Mouse (Mus musculus) left cerebral cortex, adult 9 months (tissue): ENCODE measurements at regions not wholly inside any gene's neighbourhood (a gene's known extent, or its start where the extent isn't known, plus 50 kb on each side); places are given as distances from the start of the nearest gene placed in this dataset.
A peak's percentile ranks its signal among the peaks of the same experiment; 100 is the strongest.

Experiments
- DNase-seq, 2 experiments: peaks; one replicate each; pipeline ENCODE4 v3.0.0; 2022; ENCODE audit warnings: low spot score in 2 of 2

DNA sequence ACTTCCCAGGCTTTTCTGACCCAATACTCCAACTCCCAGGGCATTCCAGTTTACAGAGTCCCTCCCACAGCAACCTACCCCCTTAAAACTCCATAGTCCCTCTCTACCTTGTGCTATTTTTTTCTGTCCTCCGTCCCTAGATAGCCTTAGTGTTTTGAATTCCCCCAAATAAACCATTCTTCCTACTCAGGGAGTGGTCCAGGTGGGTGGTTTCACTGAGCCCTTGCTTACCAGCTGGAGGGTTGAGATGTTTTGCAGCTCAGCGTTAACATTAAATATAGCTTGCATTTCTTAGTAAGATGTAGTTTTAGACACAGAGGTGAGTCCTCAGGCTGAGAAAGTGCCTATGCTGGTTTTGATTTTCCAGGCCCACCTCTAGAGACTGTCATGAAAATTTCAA, 313.0 kb downstream of the Bmper start:
- DNase-seq, result peak in 1 of 2 experiments; percentile 15

DNA sequence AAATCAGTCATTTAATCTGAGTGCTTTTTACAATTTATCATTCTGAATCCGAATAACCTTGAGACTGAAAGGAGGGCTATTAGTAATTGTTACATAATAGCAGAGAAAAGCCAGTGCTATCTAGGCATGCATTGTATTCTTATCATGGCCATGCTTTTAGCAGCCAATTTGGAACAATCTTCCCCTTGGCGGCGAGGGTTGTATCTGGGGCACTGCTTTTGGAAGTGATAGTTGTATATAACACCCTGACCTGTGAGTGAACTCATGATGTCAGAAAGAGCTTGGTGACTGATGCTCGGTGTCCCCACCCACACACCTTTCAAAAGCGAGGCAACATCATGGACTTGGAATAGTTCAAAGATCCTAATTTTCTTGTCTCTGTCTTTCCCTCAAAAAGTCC, 315.2 kb downstream of the Bmper start:
- DNase-seq, result no peak

DNA sequence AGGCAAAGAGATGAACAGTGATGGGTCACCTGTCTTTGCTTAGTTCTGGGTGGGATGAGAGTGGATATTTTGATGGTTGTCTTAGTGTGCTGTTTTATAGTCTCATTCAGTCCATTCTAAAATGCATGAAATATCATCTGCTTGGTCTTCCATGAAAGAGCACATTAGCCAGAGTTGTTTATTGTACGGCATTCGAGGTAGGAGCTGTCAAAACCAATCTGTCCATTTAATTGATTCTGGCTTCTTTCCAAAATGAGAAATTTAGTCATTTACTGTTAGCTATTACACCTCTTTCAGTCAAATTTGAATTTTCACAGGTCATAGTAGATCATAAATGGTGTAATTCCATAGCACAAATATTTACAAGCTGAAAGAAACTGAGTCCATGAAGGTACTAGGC, 328.8 kb downstream of the Bmper start:
- DNase-seq, result no peak

DNA sequence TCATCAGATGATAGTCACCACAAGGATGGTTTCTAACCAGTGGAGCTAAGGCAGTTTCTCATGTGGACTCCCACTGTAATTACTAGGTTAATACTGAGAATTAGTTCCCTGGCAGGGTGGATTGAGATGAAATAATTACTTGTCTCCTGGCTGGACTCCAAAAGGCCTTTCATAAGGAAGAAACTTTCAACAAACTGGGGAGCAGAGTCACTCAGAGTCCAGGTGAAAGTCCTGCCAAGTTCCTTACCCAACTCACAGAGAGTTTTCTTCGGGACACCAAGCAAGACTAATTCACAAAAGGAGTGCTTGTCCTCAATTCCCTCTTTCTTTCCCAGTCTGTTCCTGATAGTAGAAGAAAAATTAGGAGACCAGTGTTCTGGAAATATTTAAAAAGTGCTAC, 330.9 kb downstream of the Bmper start:
- no peak for DNase-seq

DNA sequence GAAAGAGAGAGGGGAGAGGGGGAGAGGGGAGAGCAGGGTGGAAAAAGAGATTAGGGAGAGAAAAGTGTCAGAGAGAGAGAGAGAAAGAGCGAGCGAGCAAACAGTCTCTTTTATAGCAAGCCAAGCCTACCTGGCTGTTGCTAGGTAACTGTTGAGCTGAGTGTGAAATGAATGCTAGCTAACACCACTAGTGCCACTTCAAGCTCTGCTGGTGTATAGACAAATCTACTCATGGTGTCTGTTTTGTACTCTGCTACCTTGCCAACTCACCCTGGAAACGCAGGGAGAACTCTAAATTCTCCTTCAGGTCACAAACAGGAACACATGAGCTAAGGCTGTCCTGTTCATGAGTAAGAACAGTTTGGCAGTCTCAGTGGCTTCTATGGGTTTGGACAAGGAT, 334.7 kb downstream of the Bmper start:
- no peak for DNase-seq

DNA sequence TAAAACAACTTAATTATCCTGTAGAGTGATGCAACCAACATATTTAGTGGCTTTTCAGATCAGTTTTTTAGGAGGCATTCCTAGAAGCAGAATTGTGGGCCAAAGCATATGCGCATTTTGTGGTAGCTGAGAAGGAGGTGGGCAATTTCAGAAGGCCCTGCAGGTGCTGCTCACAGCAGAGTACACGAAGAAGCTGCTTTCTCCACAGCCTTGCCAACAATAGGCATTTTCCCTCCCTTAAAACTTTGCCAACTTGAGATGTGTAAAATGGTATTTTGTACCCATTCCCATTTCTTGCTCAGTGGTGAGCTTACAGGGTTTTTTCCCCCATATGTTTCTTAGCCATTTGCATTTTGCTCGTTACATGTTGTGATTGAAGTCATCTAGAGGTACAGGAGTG, 339.0 kb downstream of the Bmper start:
- no peak for DNase-seq

DNA sequence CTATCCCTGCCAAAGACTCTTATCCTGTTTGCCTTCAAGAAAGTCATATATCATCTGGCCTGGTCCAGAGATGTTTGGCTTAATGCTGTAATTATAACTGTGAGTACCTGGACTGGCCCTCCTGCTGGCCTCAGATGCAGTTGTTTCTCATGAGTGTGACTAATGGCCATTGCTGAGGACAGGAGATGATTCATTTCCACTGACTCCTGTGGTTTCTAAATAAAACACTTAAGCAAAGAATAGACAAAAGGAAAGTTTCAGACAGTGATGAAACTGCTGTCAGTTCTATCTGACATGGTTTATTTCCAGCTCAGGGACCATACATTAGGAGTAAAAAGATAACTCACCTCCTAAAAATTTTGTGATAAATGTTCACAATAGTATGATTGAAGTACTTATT, 344.2 kb downstream of the Bmper start:
- no peak for DNase-seq

DNA sequence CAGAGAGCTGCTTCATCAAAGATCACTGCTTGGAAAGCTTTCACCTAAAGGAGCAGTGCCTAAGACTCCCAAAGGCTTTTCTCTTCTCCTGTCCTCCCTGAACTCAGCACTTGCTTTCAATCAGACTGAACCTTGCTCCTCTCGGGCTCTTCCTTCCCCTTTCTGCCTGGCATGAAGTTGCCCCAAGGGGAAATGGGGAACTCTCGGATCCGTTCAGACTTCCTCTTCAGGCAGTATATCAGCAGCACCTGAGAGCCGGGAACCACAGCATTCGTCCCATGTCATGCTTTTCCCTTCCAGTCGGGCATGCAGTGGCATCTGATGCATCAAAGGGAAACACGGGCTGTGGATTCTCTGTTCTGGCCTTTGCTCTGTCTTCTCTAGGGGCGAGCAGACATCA, 347.3 kb downstream of the Bmper start:
- DNase-seq, result no peak

DNA sequence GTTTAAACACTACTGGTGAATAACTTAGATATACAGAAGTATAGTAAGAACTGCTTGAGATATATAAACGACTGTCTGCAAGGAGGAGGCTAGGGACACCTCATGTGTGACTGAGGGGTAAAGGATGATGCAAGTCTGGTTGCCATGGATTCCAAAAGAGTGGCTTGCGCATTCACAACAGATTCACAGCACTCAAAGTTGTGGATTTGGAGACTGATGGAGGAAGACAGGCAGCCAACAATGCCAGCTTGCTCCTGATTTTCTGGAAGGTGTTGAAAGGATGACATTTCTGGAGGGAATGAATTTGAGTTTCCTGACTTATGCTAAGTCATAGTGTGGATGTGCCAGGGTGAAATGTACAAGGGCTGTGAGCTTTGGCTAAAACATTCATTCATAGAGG, 353.4 kb downstream of the Bmper start:
- DNase-seq, result no peak

DNA sequence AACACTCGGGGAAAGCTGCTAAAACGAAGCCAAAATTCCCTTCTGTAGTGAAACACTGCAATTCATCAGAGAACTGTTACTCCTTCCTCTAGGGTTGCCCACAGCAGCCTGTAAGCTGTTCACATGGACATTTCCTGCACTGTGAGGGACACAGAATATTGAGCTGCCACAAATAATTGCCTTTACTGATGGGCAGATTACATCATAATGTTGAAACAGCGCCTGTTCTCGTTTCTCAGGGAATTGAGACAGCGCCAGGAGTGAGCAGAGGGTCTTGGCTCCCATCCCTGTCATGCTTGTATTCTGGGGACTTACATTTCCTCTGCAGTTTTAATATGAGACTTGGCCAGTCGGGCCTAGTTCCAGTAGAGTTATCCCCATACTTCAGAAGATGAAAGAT, 357.3 kb downstream of the Bmper start:
- DNase-seq, result no peak

DNA sequence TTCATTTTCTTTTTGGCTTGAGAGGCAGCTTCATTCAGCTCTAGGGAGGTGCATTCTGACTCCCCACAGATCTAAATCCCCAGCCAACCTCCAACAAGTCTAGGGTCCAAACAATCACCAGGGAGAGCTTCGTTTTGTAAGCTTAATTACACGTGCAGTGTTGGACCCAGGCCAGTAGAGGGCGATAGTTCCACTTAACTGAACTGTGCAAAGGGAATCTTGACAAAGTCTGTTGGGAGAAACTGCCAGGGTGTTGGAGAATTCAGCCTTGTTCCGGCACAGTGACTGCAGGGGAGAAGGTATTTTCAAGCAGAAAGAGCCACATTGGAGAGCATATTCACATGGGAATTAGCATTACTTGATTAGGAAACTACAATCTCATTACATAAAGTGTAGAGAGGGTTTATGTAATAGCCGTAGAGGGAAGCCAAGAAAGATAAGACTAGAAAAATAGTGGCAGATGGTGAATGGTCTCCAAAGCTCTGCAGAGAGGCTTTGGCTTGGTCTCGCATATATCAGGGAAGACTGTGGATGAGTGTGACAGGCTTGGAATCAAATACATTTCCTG, 358.2 kb downstream of the Bmper start:
- peak; percentile 71 to 90 for DNase-seq

DNA sequence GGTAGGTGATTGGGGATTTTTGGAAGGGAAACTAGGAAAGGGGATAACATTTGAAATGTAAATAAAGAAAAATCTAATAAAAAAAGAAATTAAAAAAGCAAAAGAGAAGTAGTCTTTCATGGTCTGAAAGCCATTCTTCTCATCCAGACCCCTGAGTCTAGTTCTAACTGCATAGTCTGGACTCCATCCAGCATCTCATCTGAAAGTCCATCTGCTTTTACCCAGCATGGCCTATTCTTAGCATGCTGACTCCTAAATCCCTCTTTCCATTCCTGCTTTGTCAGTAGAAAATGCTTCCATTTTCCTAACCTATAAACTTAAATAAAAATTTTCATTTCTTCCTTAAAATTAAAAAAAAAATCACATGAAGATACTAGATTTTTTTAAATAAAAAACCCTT, 361.7 kb downstream of the Bmper start:
- no peak for DNase-seq

DNA sequence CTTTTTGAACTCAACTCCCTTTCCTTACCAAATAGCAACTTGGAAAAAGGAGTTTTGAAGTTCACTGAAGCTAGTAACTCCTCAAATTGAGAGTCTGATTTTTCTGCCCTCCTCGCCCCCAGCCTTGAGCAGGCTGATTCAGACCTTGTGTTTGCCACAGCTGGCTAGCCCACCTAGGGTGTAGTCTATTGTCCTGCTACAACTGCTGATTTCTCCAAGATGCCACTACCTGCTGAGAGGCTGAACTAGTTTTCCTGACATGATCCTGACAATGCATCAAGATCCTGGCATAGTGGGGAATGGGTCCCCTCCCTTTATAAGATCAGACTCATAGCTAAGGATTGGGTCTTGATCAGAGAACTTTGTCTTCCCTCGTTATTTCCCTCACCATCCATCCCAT, 366.1 kb downstream of the Bmper start:
- no peak for DNase-seq

DNA sequence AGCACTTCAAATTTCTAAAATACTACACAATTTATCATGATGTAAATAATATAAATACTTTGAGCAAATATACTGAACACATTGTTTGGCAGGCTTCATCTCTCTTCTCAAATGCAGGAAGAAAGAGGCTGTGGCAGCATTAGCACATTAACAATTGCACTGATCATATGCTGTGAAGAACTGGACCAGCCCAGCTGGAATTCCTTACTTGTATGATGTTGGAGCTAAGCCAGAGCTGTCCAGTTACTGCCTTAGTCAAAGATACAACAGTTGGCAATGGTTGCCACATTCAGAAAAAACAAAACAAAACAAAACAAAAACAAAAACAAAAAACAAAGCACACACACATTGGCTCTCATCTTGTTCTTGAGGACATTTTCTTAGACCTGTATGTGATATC, 369.0 kb downstream of the Bmper start:
- no peak for DNase-seq

DNA sequence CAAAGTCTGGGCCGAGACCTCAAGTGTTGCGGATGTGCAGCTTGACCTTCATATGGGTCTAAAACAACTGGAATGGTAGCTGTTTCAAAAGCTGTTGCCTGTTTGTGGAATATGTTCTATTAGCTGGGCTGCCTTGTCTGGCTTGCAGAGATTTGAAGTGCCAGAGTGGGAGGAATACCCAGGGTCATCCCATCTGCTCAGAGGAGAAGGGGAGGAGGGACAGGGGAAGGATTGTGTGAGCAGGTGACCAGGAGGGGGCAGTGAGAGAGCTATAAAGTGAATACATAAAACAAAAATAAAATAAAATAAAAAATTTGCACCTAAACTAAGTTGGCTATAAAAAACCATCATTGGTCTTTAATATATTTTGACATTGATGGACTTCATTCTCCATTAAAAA, 377.7 kb downstream of the Bmper start:
- no peak for DNase-seq
